Mouse (Mus musculus) E14TG2a.4 (cell line): Measurements from ENCODE around the gene Syt15.

ENCODE experiments used
- H3K27me3 ChIP-seq: 2 replicates; pipeline ENCODE4 v1.6.1; 2014; ENCODE audit warnings: low read length, control low read depth; ENCODE audit not compliant: insufficient read depth
- H3K36me3 ChIP-seq: 2 replicates; pipeline ENCODE4 v1.6.1; 2014; ENCODE audit warnings: low read length, control low read depth; ENCODE audit not compliant: insufficient read depth
- H3K4me1 ChIP-seq: replicated peaks from 2 replicates; pipeline ENCODE4 v1.6.1; 2014; ENCODE audit warnings: low read depth, low read length, control low read depth
- H3K4me3 ChIP-seq: replicated peaks from 2 replicates; pipeline ENCODE4 v1.5.1; 2014; ENCODE audit warnings: mild to moderate bottlenecking, low read length
- H3K9me3 ChIP-seq: 2 replicates; pipeline ENCODE4 v1.6.1; 2014; ENCODE audit warnings: low read length, control low read depth
- CTCF ChIP-seq: conservative IDR thresholded peaks from 2 replicates; pipeline ENCODE4 v1.5.1; 2014; ENCODE audit warnings: low read length
- NANOG ChIP-seq: IDR thresholded peaks from 2 replicates; pipeline ENCODE4 v1.6.1; 2014; ENCODE audit warnings: borderline replicate concordance, low read length, mixed read lengths
- POU5F1 ChIP-seq: IDR thresholded peaks from 2 replicates; pipeline ENCODE4 v1.6.1; 2014; ENCODE audit warnings: low read length, borderline replicate concordance

The Syt15 gene

DNA sequence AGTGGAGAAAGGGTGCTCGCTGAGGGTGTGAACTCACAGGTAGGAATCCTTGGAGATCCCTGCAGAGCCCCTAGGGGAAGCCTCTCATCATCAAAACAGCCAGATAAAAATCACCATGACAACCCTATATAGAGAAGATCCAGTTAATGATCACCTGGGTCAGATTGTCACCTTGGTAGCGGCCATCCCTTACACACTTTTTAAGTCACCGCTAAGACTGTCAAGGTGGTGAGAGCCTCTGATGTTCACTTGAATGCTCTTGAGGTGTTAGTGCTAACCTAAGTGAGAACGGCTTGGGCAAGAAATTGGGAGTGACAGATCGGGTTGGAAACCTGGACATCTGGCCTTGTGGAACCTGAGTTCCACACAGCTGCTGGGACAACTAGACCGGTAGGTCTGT lies at the start of gene Syt15:
Syt15 (plus strand) TSS at position 301 of the 400 bp plus-strand sequence.
- TF ChIP-seq CTCF (no peak), POU5F1 (no peak), NANOG (no peak)

DNA sequence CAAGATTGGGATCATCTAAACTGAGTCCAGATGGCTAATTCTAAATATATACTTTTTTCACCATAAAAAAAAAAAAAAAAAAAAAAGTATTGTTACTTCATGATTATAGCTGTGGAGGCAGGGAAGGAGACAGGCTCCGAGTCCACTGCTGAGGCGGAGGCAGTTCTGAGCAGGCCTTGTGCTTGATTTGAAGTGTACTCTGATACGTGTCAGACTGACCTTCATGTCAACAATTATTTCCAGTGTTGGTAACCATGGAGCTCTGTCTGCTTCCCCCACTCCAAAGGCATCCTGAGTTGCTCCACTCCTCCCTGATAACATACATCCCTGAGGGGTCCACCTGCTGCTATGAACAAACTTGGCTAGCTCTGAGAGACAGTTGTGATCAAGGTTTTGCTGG lies 48.3 kb upstream of the Syt15 start:
- no peak overlapping the region for H3K4me3 ChIP-seq
- no peaks in the 10 kb centered on the region; the same call in 1 of the 2 replicates for H3K27me3 ChIP-seq
- no peaks in the 10 kb centered on the region for H3K4me1 ChIP-seq
- H3K36me3 ChIP-seq = no peaks in the 10 kb centered on the region
- TF ChIP-seq NANOG = no peak
- TF ChIP-seq CTCF = no peak
- no peak for TF ChIP-seq POU5F1
- no peaks in the 10 kb centered on the region for H3K9me3 ChIP-seq

More for the DNA sequence above, at the start of gene Syt15:
- no peaks in the 10 kb centered on the region for H3K9me3 ChIP-seq
- peaks cover 47% of the 10 kb centered on the region for H3K27me3 ChIP-seq
- H3K4me3 ChIP-seq = peak within 1 kb of the TSS; percentile 80
- H3K36me3 ChIP-seq = no peaks in the 10 kb centered on the region
- peaks cover 12% of the 10 kb centered on the region; the same call in 1 of the 2 replicates for H3K4me1 ChIP-seq

GRCm38 (mm10) chr14:34179351-34179750 lies 40.0 kb upstream of the Syt15 start:
- H3K27me3 ChIP-seq = peaks cover 5% of the 10 kb centered on the region; the same call in 1 of the 2 replicates
- no peaks in the 10 kb centered on the region for H3K36me3 ChIP-seq
- no peaks in the 10 kb centered on the region for H3K4me1 ChIP-seq
- H3K9me3 ChIP-seq = peaks cover 4% of the 10 kb centered on the region; the same call in 1 of the 2 replicates
- TF ChIP-seq NANOG (no peak), CTCF (no peak), POU5F1 (no peak)
- H3K4me3 ChIP-seq = no peak overlapping the region

GRCm38 (mm10) chr14:34183101-34183500 lies 36.3 kb upstream of the Syt15 start:
- Histone ChIP-seq H3K36me3 (no peaks in the 10 kb centered on the region), H3K27me3 (peaks cover 10% of the 10 kb centered on the region; the same call in 1 of the 2 replicates), H3K4me1 (peaks cover 4% of the 10 kb centered on the region), H3K4me3 (no peak overlapping the region), H3K9me3 (peaks cover 4% of the 10 kb centered on the region; the same call in 1 of the 2 replicates)
- TF ChIP-seq NANOG (no peak), POU5F1 (no peak), CTCF (no peak)

DNA sequence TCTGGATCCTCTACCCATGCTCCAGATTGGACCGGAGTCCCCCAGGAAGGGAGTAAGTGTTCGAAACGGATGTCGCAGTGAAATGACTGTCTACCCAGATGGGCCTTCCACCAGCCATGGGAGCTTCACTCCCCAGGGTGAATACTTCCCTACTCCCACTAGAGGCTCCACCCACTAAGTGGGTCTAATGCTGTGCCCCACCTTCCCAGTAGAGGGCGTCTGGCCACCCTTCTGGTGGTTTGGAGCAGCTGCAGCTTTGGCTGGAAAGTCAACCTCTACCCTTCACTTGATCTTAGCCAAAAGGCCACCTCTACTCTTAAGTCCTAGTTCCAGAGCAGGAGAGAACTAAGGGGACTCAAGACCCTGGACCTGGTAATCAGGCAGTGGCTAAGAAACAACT lies 30.8 kb upstream of the Syt15 start:
- Histone ChIP-seq H3K27me3 (peaks cover 9% of the 10 kb centered on the region), H3K4me3 (no peak overlapping the region), H3K4me1 (peaks cover 38% of the 10 kb centered on the region), H3K36me3 (no peaks in the 10 kb centered on the region), H3K9me3 (no peaks in the 10 kb centered on the region)
- no peak for TF ChIP-seq NANOG
- TF ChIP-seq CTCF = peak; percentile 92

GRCm38 (mm10) chr14:34190361-34190760 lies 29.0 kb upstream of the Syt15 start:
- Histone ChIP-seq H3K4me1 (peaks cover 52% of the 10 kb centered on the region), H3K4me3 (no peak overlapping the region), H3K36me3 (no peaks in the 10 kb centered on the region), H3K9me3 (no peaks in the 10 kb centered on the region), H3K27me3 (peaks cover 27% of the 10 kb centered on the region)
- TF ChIP-seq CTCF = no peak
- TF ChIP-seq POU5F1 = no peak
- no peak for TF ChIP-seq NANOG

- no peaks in the 10 kb centered on the region for H3K9me3 ChIP-seq
- H3K4me1 ChIP-seq = peaks cover 53% of the 10 kb centered on the region
- H3K27me3 ChIP-seq = peaks cover 49% of the 10 kb centered on the region
- no peaks in the 10 kb centered on the region for H3K36me3 ChIP-seq
- H3K4me3 ChIP-seq = no peak overlapping the region
- no peak for TF ChIP-seq POU5F1
- no peak for TF ChIP-seq NANOG
- no peak for TF ChIP-seq CTCF
Measured at GRCm38 (mm10) chr14:34193879-34194278, 25.5 kb upstream of the Syt15 start.

DNA sequence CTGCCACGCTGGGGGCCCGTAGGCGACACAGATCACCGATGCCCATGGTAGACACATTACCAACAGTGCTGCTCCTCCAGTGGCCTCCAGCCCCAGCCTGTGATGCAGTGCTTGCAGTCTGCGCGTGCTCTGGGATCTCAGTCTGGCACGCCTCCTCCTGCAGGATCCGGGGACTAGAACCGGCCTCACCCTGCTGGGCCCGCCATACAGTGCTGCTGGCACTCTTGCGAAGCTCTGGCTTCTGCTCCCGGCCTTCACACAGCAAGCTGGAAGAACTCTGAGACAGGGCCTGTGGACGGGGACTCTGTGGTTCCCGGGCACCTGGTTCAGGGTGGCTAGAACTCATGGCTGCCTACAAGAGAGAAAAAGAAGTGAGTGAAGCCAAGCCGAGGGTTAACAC lies 23.9 kb upstream of the Syt15 start:
- TF ChIP-seq NANOG = no peak
- no peak for TF ChIP-seq POU5F1
- no peak for TF ChIP-seq CTCF
- no peaks in the 10 kb centered on the region for H3K9me3 ChIP-seq

GRCm38 (mm10) chr14:34196706-34197105 lies 22.7 kb upstream of the Syt15 start:
- no peak for TF ChIP-seq POU5F1
- TF ChIP-seq CTCF = no peak
- no peak for TF ChIP-seq NANOG
- H3K27me3 ChIP-seq = peaks cover 72% of the 10 kb centered on the region
- no peak overlapping the region for H3K4me3 ChIP-seq
- H3K4me1 ChIP-seq = peaks cover 39% of the 10 kb centered on the region
- H3K36me3 ChIP-seq = no peaks in the 10 kb centered on the region
- no peaks in the 10 kb centered on the region for H3K9me3 ChIP-seq

More for the DNA sequence above, 23.9 kb upstream of the Syt15 start:
- Histone ChIP-seq H3K36me3 (no peaks in the 10 kb centered on the region), H3K27me3 (peaks cover 65% of the 10 kb centered on the region), H3K4me3 (peak overlapping the region; percentile 32), H3K4me1 (peaks cover 44% of the 10 kb centered on the region)
